Mouse (Mus musculus): Measurements from ENCODE around the gene Dll1. TPM values are rescaled to one million over a fixed set of nuclear protein-coding genes. Genes with fewer than 3 reads are reported as not detected.

Gene Dll1
- polyA plus RNA-seq, 1 experiment from 2014 or later = 59.6 TPM

- DNase-seq (ENCODE audit: low spot score) (no peak), ATAC-seq (ENCODE audit: low FRiP score) (no peak)
- H3K36me3 ChIP-seq (ENCODE audit: control insufficient read depth, insufficient read depth, low read length) = no peaks in the 10 kb centered on the region
- no peaks in the 10 kb centered on the region for H3K9me3 ChIP-seq (ENCODE audit: control insufficient read depth, low read length)
- H3K27ac ChIP-seq (ENCODE audit: low read depth, low read length) = no peak overlapping the region
- H3K9ac ChIP-seq (ENCODE audit: low read depth, low read length) = no peak overlapping the region
- no peak overlapping the region for H3K4me2 ChIP-seq (replicated peaks; ENCODE audit: low read depth, low read length)
- H3K4me1 ChIP-seq (replicated peaks; ENCODE audit: control insufficient read depth, insufficient read depth, low read length) = no peaks in the 10 kb centered on the region
- no peaks in the 10 kb centered on the region for H3K27me3 ChIP-seq (ENCODE audit: control insufficient read depth, insufficient read depth, low read length)
- no peak overlapping the region for H3K4me3 ChIP-seq (ENCODE audit: low read depth, low read length)
- WGBS = 92% methylated on average over 5 of the region's 5 CpGs
Observed at GRCm38 (mm10) chr17:15327106-15327505, 49.6 kb downstream of the Dll1 start.

- WGBS = 75% methylated on average over 10 of the region's 10 CpGs
- H3K4me2 ChIP-seq (replicated peaks; ENCODE audit: low read depth, low read length) = no peak overlapping the region
- ATAC-seq (ENCODE audit: low FRiP score) (no peak), DNase-seq (ENCODE audit: low spot score) (no peak)
- H3K36me3 ChIP-seq (ENCODE audit: control insufficient read depth, insufficient read depth, low read length) = no peaks in the 10 kb centered on the region
- H3K27me3 ChIP-seq (ENCODE audit: control insufficient read depth, insufficient read depth, low read length) = no peaks in the 10 kb centered on the region
- no peaks in the 10 kb centered on the region for H3K9me3 ChIP-seq (ENCODE audit: control insufficient read depth, low read length)
- no peak overlapping the region for H3K4me3 ChIP-seq (ENCODE audit: low read depth, low read length)
- H3K27ac ChIP-seq (ENCODE audit: low read depth, low read length) = no peak overlapping the region
- H3K4me1 ChIP-seq (replicated peaks; ENCODE audit: control insufficient read depth, insufficient read depth, low read length) = no peaks in the 10 kb centered on the region
- no peak overlapping the region for H3K9ac ChIP-seq (ENCODE audit: low read depth, low read length)
Observed at GRCm38 (mm10) chr17:15325976-15326842, 50.5 kb downstream of the Dll1 start.

GRCm38 (mm10) chr17:15323191-15323834 is 53.4 kb downstream of the Dll1 start:
- Histone ChIP-seq H3K4me2 (replicated peaks; ENCODE audit: low read depth, low read length) (no peak overlapping the region), H3K27me3 (ENCODE audit: control insufficient read depth, insufficient read depth, low read length) (no peaks in the 10 kb centered on the region), H3K9ac (ENCODE audit: low read depth, low read length) (no peak overlapping the region), H3K4me3 (ENCODE audit: low read depth, low read length) (no peak overlapping the region), H3K27ac (ENCODE audit: low read depth, low read length) (no peak overlapping the region), H3K4me1 (replicated peaks; ENCODE audit: control insufficient read depth, insufficient read depth, low read length) (no peaks in the 10 kb centered on the region), H3K36me3 (ENCODE audit: control insufficient read depth, insufficient read depth, low read length) (no peaks in the 10 kb centered on the region), H3K9me3 (ENCODE audit: control insufficient read depth, low read length) (no peaks in the 10 kb centered on the region)
- DNase-seq (ENCODE audit: low spot score) (no peak), ATAC-seq (ENCODE audit: low FRiP score) (no peak; the same call in 1 of the 2 replicates)
- WGBS = 81% methylated on average over 9 of the region's 9 CpGs

Other genes with a start within 250 kb of the Dll1 start
- 34.7 and 35.8 TPM in 2 replicates for gene Fam120b, start 19.3 kb upstream of the Dll1 start, polyA plus RNA-seq (2014; fragmentation: Nextera tagmentation; extraction: Ambion mirVana)
- gene Psmb1, start 122.9 kb upstream of the Dll1 start, polyA plus RNA-seq (2014; fragmentation: Nextera tagmentation; extraction: Ambion mirVana) = 275 and 283 TPM in 2 replicates
- 72.1 and 76.7 TPM in 2 replicates for gene Tbp, start 123.0 kb upstream of the Dll1 start, polyA plus RNA-seq (2014; fragmentation: Nextera tagmentation; extraction: Ambion mirVana)
- gene Pdcd2, start 150.4 kb upstream of the Dll1 start, polyA plus RNA-seq (2014; fragmentation: Nextera tagmentation; extraction: Ambion mirVana) = 66.9 and 68.3 TPM in 2 replicates
- 0.85 and 1.7 TPM in 2 replicates for gene Prdm9, start 187.5 kb upstream of the Dll1 start, polyA plus RNA-seq (2014; fragmentation: Nextera tagmentation; extraction: Ambion mirVana)